Mouse (Mus musculus) olfactory bulb, adult 2 months (tissue): ENCODE measurements around the gene Glyr1.

Experiments used
- CTCF ChIP-seq: fragments of 200-500 bp; IDR thresholded peaks from 2 replicates; pipeline ENCODE4 v1.5.1; 2012; ENCODE audit warnings: low read depth, mild to moderate bottlenecking, low read length, moderate library complexity; ENCODE audit not compliant: insufficient read depth
- POLR2A ChIP-seq: fragments of 200-500 bp; IDR thresholded peaks from 2 replicates; pipeline ENCODE4 v1.6.1; 2012; ENCODE audit warnings: mild to moderate bottlenecking, low read depth, low read length, moderate library complexity; ENCODE audit not compliant: insufficient read depth

- TF ChIP-seq POLR2A (no peak), CTCF (no peak)
These were observed 14.1 kb downstream of the Glyr1 start for GRCm38 (mm10) chr16:5035591-5035990.
